Mouse (Mus musculus): Measurements from ENCODE around the gene Pbx1.

Pbx1 gene

GRCm38 (mm10) chr1:168268751-168269623, 163.1 kb downstream of the Pbx1 start:
- DNase-seq (ENCODE audit: low spot score in 2 of 2), result no peak

- DNase-seq (ENCODE audit: low spot score in 2 of 2), result no peak
Measured at GRCm38 (mm10) chr1:168268224-168268623, 163.8 kb downstream of the Pbx1 start.

GRCm38 (mm10) chr1:168265594-168266390, 166.3 kb downstream of the Pbx1 start:
- DNase-seq (ENCODE audit: low spot score in 2 of 2), result no peak

- no peak for DNase-seq (ENCODE audit: low spot score in 2 of 2)
Measured at GRCm38 (mm10) chr1:168265090-168265489, 167.0 kb downstream of the Pbx1 start.

- DNase-seq (ENCODE audit: low spot score in 2 of 2), result no peak
Measured at GRCm38 (mm10) chr1:168260391-168260790, 171.7 kb downstream of the Pbx1 start.

- DNase-seq (ENCODE audit: low spot score in 2 of 2), result no peak
Measured at GRCm38 (mm10) chr1:168258856-168259255, 173.2 kb downstream of the Pbx1 start.

GRCm38 (mm10) chr1:168255347-168255908, 176.6 kb downstream of the Pbx1 start:
- no peak for DNase-seq (ENCODE audit: low spot score in 2 of 2)

- DNase-seq (ENCODE audit: low spot score in 2 of 2), result no peak
Measured at GRCm38 (mm10) chr1:168246968-168247724, 184.9 kb downstream of the Pbx1 start.

- DNase-seq (ENCODE audit: low spot score in 2 of 2), result no peak
Measured at GRCm38 (mm10) chr1:168245539-168245938, 186.5 kb downstream of the Pbx1 start.

- DNase-seq (ENCODE audit: low spot score in 2 of 2), result no peak
Measured at GRCm38 (mm10) chr1:168243759-168244158, 188.3 kb downstream of the Pbx1 start.

GRCm38 (mm10) chr1:168243068-168243467, 189.0 kb downstream of the Pbx1 start:
- no peak for DNase-seq (ENCODE audit: low spot score in 2 of 2)

- no peak for DNase-seq (ENCODE audit: low spot score in 2 of 2)
Measured at GRCm38 (mm10) chr1:168241316-168241715, 190.8 kb downstream of the Pbx1 start.

- no peak for DNase-seq (ENCODE audit: low spot score in 2 of 2)
Measured at GRCm38 (mm10) chr1:168240846-168241245, 191.2 kb downstream of the Pbx1 start.

GRCm38 (mm10) chr1:168240386-168240785, 191.7 kb downstream of the Pbx1 start:
- no peak for DNase-seq (ENCODE audit: low spot score in 2 of 2)

GRCm38 (mm10) chr1:168236101-168236500, 196.0 kb downstream of the Pbx1 start:
- no peak for DNase-seq (ENCODE audit: low spot score in 2 of 2)

GRCm38 (mm10) chr1:168234355-168234754, 197.7 kb downstream of the Pbx1 start:
- DNase-seq (ENCODE audit: low spot score in 2 of 2), result no peak

- DNase-seq (ENCODE audit: low spot score in 2 of 2), result no peak
Measured at GRCm38 (mm10) chr1:168233182-168233581, 198.9 kb downstream of the Pbx1 start.

GRCm38 (mm10) chr1:168231548-168232429, 200.3 kb downstream of the Pbx1 start:
- DNase-seq (ENCODE audit: low spot score in 2 of 2), result no peak

GRCm38 (mm10) chr1:168230858-168231257, 201.2 kb downstream of the Pbx1 start:
- no peak for DNase-seq (ENCODE audit: low spot score in 2 of 2)

- DNase-seq (ENCODE audit: low spot score in 2 of 2), result no peak
Measured at GRCm38 (mm10) chr1:168230134-168230533, 201.9 kb downstream of the Pbx1 start.

All from natural killer cell, adult 2 months (primary cell).